Mouse (Mus musculus) cerebellum, adult 2 months (tissue): ENCODE results near the gene Dcdc2c.

ENCODE experiments used
- CTCF ChIP-seq: fragments of 200-500 bp; IDR thresholded peaks from 2 replicates; pipeline ENCODE4 v1.5.1; 2011; ENCODE audit warnings: low read depth, mild to moderate bottlenecking, control low read depth, low read length, moderate library complexity, borderline replicate concordance; ENCODE audit not compliant: insufficient read depth
- POLR2A ChIP-seq: fragments of 200-500 bp; IDR thresholded peaks from 2 replicates; pipeline ENCODE4 v1.6.1; 2011; ENCODE audit warnings: low read length, control low read depth, borderline replicate concordance; ENCODE audit not compliant: insufficient read depth

DNA sequence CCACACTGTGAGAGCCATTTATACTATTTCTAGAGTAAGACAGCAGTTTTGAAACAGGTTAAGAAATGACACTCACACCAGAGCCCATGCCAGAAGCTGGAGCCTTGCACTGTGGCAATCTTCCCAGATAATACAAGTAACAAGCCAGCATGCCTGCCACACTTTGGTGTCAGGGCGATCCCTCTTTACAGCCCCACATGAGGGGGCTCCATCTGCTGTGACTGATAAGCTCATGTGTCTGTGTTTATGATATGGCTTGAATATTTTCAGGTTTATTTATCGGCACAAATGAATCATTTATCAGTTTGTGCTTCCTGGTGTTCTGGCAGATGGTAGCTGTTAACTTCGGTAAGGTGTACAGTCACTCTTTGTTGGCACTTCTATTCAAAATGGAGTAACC lies 25.9 kb upstream of the Dcdc2c start:
- no peak for TF ChIP-seq CTCF
- TF ChIP-seq POLR2A = no peak
